Mouse (Mus musculus): Measurements from ENCODE around the gene Olfr1270.
"Not testable (repeated sequence)": the region's sequence is repeated elsewhere in the genome, so short reads cannot be mapped to it uniquely, and the experiment has no call there.

Olfr1270 gene

GRCm38 (mm10) chr2:90152991-90153390, at the start of gene Olfr1270:
TSS of gene Olfr1270 (minus strand) at chr2:90153091.
- no peak for DNase-seq (ENCODE audit: low spot score in 2 of 2)

- not testable (repeated sequence) for DNase-seq (ENCODE audit: low spot score in 2 of 2)
Measured at GRCm38 (mm10) chr2:90199606-90200005, 46.7 kb upstream of the Olfr1270 start.

DNA sequence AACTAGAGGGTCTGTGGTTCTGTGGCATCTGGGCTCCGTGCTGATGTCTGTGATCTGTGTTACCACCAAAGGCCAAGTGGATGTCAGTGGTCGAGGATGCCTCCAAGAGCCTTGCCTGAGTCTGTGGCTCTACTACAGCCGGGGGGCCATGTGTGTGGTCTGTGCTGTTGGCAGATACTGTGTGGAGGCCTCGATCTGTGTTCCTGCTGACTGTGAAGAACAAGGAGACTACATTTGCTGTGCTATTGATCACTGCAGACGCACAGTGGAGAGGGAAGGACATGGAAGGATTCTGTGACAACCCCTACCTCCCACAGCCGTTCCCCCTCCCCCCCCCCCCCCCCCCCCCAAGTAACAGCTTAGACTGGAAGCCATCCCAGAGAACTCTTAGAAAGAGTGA, 42.4 kb upstream of the Olfr1270 start:
- not testable (repeated sequence) for DNase-seq (ENCODE audit: low spot score in 2 of 2)

DNA sequence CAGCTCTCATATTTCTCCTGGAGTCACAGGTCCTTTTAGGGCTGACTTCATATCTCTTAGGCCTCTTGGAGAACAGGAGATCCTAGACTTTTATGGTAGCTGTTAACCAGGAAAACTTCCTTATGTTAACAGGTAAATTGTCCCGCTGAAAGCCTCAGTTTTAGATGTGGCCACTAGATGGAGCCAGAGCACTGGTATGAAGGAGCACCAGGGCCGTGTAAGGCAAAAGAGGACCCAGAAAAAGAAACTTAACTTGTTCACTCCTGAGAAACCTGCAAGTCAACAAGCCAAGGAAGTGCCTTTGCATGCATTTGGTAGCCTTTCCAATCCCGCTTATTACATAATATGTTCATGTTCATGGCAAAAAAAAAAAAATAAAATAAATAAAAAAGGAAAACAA, 41.9 kb upstream of the Olfr1270 start:
- not testable (repeated sequence) for DNase-seq (ENCODE audit: low spot score in 2 of 2)

DNA sequence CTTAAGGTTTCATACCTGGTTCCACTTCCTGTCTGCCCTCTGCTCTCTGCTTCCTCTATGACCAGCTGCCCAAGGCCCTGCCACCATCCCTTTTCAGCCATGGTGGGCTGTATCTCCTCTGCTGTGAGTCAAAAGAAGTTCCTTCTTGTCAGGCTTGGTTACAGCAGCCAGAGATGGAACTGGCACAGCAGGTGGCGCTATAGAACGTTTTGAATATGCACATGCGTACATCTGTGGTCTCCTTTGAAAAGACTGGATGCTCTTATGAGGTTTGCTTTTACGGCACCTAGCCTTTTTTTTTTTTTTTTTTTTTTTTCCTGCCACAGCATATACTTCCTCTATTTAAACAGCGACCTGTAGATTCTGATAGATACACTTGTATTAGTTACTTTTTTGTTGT, 34.2 kb upstream of the Olfr1270 start:
- not testable (repeated sequence) for DNase-seq (ENCODE audit: low spot score in 2 of 2)

DNA sequence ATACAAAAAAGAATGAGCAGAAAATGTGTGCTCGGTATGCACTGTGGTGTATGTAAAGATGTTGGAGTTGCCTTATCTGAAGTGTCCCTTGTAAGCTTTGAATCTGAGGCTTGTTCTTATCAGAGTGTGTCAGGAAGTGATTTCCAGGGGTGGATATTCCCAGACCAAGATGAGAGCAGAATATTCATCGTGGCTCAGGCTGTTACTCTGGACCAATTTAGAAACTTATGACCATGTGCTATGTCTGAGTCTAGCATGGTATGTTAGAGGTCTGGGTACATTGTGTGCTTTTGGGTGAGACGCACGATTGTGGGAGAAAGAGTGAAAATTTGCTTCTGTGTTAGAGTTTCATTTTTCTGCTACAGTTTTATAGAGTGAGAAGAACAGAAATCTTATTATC, 33.2 kb upstream of the Olfr1270 start:
- DNase-seq (ENCODE audit: low spot score in 2 of 2) = not testable (repeated sequence)

GRCm38 (mm10) chr2:90153916-90154315, 1.0 kb upstream of the Olfr1270 start:
- DNase-seq (ENCODE audit: low spot score in 2 of 2) = no peak

GRCm38 (mm10) chr2:90142196-90142595, 10.7 kb downstream of the Olfr1270 start, which contains the start of gene Olfr32:
TSS of gene Olfr32 (minus strand) at chr2:90142296.
- no peak for DNase-seq (ENCODE audit: low spot score in 2 of 2)

GRCm38 (mm10) chr2:90121312-90121711, 31.6 kb downstream of the Olfr1270 start, which contains the start of gene Olfr1269:
TSS of gene Olfr1269 (minus strand) at chr2:90121412.
- DNase-seq (ENCODE audit: low spot score in 2 of 2) = no peak
